Comparison of ENCODE assay signal across 17 mouse cellular contexts in the genomic region with DNA sequence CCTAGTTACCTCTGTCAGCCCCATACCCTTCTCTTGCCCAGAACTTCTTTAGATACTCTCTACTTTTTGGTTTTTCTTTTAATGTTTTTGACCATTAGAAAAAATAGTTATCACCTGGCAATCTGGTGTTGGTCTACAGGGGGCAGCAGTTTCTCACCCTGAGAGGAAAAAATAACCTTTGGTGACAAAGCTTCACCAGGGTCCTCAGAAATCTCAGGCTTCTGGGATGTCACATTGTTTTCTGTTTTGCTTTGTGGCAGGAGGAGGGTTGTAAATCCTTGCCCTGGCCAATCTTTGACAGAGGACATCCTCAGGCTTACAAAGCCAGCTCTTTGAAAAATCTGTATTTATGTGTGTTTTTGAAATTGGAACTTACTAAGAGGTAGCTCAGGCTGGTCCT. TPM values are rescaled to one million over a fixed set of nuclear protein-coding genes. Genes with fewer than 3 reads are reported as not detected.
DNase-seq lines count a peak whose midpoint lies in the region; ATAC-seq and TF ChIP-seq lines count a peak whose summit lies in the region.
"Had no signal": no experiment of that assay in that cellular context is flagged by ENCODE, and none has a peak within 500 bp of the region (broad histone marks: within the 10 kb centered on the region; RNA-seq: fewer than 3 reads in every experiment).

No protein-coding gene starts in this region.

- no peak overlapping the region for H3K27ac ChIP-seq in gastrocnemius, adult 2 months
- H3K27ac ChIP-seq in midbrain, postnatal 0 days (ENCODE audit: low read depth, low read length), result no peak overlapping the region
- no peak overlapping the region for H3K27ac ChIP-seq in midbrain, embryonic 13.5 days
- H3K27ac ChIP-seq: limb, embryonic 10.5 days; liver, embryonic 14.5 days had no signal

- intact Hi-C loops in gastrocnemius, adult 2 months (cut with DNase I), result loop anchor here (5.0 kb wide), 1 partner anchor 121 kb away; no protein-coding TSS in a partner anchor
- intact Hi-C loops in gastrocnemius, postnatal 36 days (cut with DNase I), result no loop called here

- H3K4me1 ChIP-seq in midbrain, postnatal 0 days (ENCODE audit: insufficient read depth, low read length), result no peaks in the 10 kb centered on the region
- no peaks in the 10 kb centered on the region for H3K4me1 ChIP-seq in midbrain, embryonic 13.5 days (replicated peaks)
- H3K4me1 ChIP-seq: limb, embryonic 10.5 days; megakaryocyte, embryonic 14.5 days had no signal

- H3K27me3 ChIP-seq in midbrain, postnatal 0 days (ENCODE audit: insufficient read depth, low read length), result no peaks in the 10 kb centered on the region
- H3K27me3 ChIP-seq in midbrain, embryonic 13.5 days, result no peaks in the 10 kb centered on the region
- H3K27me3 ChIP-seq: megakaryocyte, embryonic 14.5 days had no signal

- no peak overlapping the region for H3K4me3 ChIP-seq in gastrocnemius, adult 2 months
- no peak overlapping the region for H3K4me3 ChIP-seq in midbrain, postnatal 0 days (ENCODE audit: low read depth, low read length)
- no peak overlapping the region for H3K4me3 ChIP-seq in midbrain, embryonic 13.5 days (replicated peaks)
- H3K4me3 ChIP-seq: limb, embryonic 10.5 days; megakaryocyte, embryonic 14.5 days had no signal

- DNase-seq in gastrocnemius, adult 2 months, result no peak
- no peak for DNase-seq in gastrocnemius, postnatal 36 days
- peak; percentile 21 for DNase-seq in kidney, postnatal 10 days
- DNase-seq in kidney, adult 11 months, result no peak
- no peak for DNase-seq in midbrain, postnatal 0 days (ENCODE audit: low spot score)
- no peak for DNase-seq in frontal cortex, postnatal 25 days (ENCODE audit: low spot score in 2 of 2)
- DNase-seq in right cerebral cortex, postnatal 25 days, result no peak
- DNase-seq: cerebellum, adult 18-20 months; forebrain, postnatal 0 days; gastrocnemius, postnatal 25 days; layer of hippocampus, adult 9-11 months; right cerebral cortex, adult 18-20 months had no signal

- peak; percentile 56 for TF ChIP-seq CTCF in gastrocnemius, adult 2 months (IDR thresholded peaks at IDR 0.05)
- TF ChIP-seq CTCF in midbrain, postnatal 0 days (IDR thresholded peaks at IDR 0.05), result peak; percentile 40

- H3K4me2 ChIP-seq in midbrain, postnatal 0 days (ENCODE audit: low read depth, low read length, poor library complexity, severe bottlenecking), result no peak overlapping the region
- H3K4me2 ChIP-seq in midbrain, embryonic 13.5 days (replicated peaks), result no peak overlapping the region

- no peaks in the 10 kb centered on the region for H3K9me3 ChIP-seq in midbrain, postnatal 0 days (ENCODE audit: low read length)
- H3K9me3 ChIP-seq in midbrain, embryonic 13.5 days, result no peaks in the 10 kb centered on the region
- H3K9me3 ChIP-seq: limb, embryonic 10.5 days; megakaryocyte, embryonic 14.5 days had no signal

- no peaks in the 10 kb centered on the region; the same call in 1 of the 2 replicates for H3K36me3 ChIP-seq in midbrain, postnatal 0 days (ENCODE audit: insufficient read depth, low read length)
- H3K36me3 ChIP-seq in midbrain, embryonic 13.5 days, result no peaks in the 10 kb centered on the region

- no peak overlapping the region for H3K9ac ChIP-seq in midbrain, postnatal 0 days (replicated peaks; ENCODE audit: low read length, poor library complexity, severe bottlenecking)
- H3K9ac ChIP-seq in midbrain, embryonic 13.5 days (replicated peaks), result no peak overlapping the region
- H3K9ac ChIP-seq: forebrain, postnatal 0 days; liver, embryonic 14.5 days had no signal

- no peak for ATAC-seq in midbrain, postnatal 0 days (ENCODE audit: low FRiP score)
- no peak for ATAC-seq in midbrain, embryonic 13.5 days
- ATAC-seq: forebrain, postnatal 0 days; inflammation-experienced regulatory T-cells, adult 6 months had no signal

RNA-seq across cellular contexts. Expression of a gene that starts 57.9 kb away (rescaled TPM):
- 10 to 100 TPM; 14.2 to 14.8 TPM for total RNA-seq in gastrocnemius, adult 2 months (2021)
- total RNA-seq in gastrocnemius, postnatal 36 days (2021), result 10 to 100 TPM; 13.4 to 14.1 TPM
- 19.7 and 33.1 TPM in 2 replicates for total RNA-seq in midbrain, postnatal 0 days (2014; rRNA removed)
- polyA plus RNA-seq in midbrain, postnatal 0 days (2015; fragmentation: Nextera tagmentation; extraction: Ambion mirVana), result 31.3 and 35.2 TPM in 2 replicates
- 58.7 TPM in 2 replicates for polyA plus RNA-seq in midbrain, embryonic 13.5 days (2015; fragmentation: Nextera tagmentation; extraction: Ambion mirVana)

RNA-seq across cellular contexts. Expression of a gene that starts 57.9 kb away (rescaled TPM):
- 100 to 1,000 TPM; 122 to 148 TPM for total RNA-seq in gastrocnemius, adult 2 months (2021)
- 100 to 1,000 TPM in 1 of 2 experiments, 10 to 100 TPM in 1; 96.7 to 121 TPM for total RNA-seq in gastrocnemius, postnatal 36 days (2021)
- 39.0 and 55.1 TPM in 2 replicates for total RNA-seq in midbrain, postnatal 0 days (2014; rRNA removed)
- 161 and 165 TPM in 2 replicates for polyA plus RNA-seq in midbrain, postnatal 0 days (2015; fragmentation: Nextera tagmentation; extraction: Ambion mirVana)
- 184 and 189 TPM in 2 replicates for polyA plus RNA-seq in midbrain, embryonic 13.5 days (2015; fragmentation: Nextera tagmentation; extraction: Ambion mirVana)
